Mouse (Mus musculus) bone marrow, adult 2 months (tissue): Measurements from ENCODE around the gene Islr.

ENCODE experiments used
- CTCF ChIP-seq: fragments of 200-500 bp; IDR thresholded peaks from 2 replicates; pipeline ENCODE4 v1.5.1; 2011; ENCODE audit warnings: low read length, control low read depth; ENCODE audit not compliant: control insufficient read depth, insufficient read depth
- POLR2A ChIP-seq: fragments of 200-500 bp; IDR thresholded peaks from 2 replicates; pipeline ENCODE4 v1.6.1; 2011; ENCODE audit warnings: low read depth, mild to moderate bottlenecking, control low read depth, low read length, borderline replicate concordance; ENCODE audit not compliant: control insufficient read depth

- no peak for TF ChIP-seq POLR2A
- no peak for TF ChIP-seq CTCF
Observed at GRCm38 (mm10) chr9:58228777-58229466, 24.8 kb upstream of the Islr start.
